Mouse (Mus musculus) cerebellum, adult 2 months (tissue): ENCODE results near the gene Tmcc3.

ENCODE experiments used
- CTCF ChIP-seq: fragments of 200-500 bp; IDR thresholded peaks from 2 replicates; pipeline ENCODE4 v1.5.1; 2011; ENCODE audit warnings: low read depth, mild to moderate bottlenecking, control low read depth, low read length, moderate library complexity, borderline replicate concordance; ENCODE audit not compliant: insufficient read depth
- POLR2A ChIP-seq: fragments of 200-500 bp; IDR thresholded peaks from 2 replicates; pipeline ENCODE4 v1.6.1; 2011; ENCODE audit warnings: low read length, control low read depth, borderline replicate concordance; ENCODE audit not compliant: insufficient read depth

DNA sequence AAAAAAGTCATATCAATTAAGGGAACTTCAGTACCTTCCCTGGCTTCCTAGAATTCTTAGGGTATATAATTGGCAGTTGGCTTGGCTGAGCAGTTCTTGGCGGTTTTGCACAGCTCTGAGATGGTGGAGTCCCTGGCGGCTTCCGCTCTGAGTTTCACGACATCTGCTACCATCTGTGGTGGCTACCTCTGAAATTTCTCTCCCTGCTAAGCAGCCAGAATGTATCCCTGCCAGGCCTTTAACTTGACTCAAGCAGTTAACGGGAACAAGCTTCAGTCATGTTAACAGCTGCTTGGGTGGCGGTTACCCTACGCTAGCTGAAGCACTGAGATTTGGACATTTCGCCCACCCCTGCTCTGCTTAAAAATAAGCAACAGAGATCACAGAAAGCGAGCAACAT is 284.0 kb downstream of the Tmcc3 start:
- TF ChIP-seq POLR2A: no peak
- TF ChIP-seq CTCF: no peak
